Mouse (Mus musculus) embryonic fibroblast, embryonic 13.5 days (primary cell): ENCODE results near the gene Rrnad1. TPM values are rescaled to one million over a fixed set of nuclear protein-coding genes. Genes with fewer than 3 reads are reported as not detected.

Experiments used
- H3K27ac ChIP-seq: 2 replicates; pipeline ENCODE4 v1.5.1; 2012; ENCODE audit warnings: low read length, control low read depth, inconsistent platforms; ENCODE audit not compliant: insufficient read depth
- H3K4me1 ChIP-seq: 2 replicates; pipeline ENCODE4 v1.6.1; 2011; ENCODE audit warnings: low read length; ENCODE audit not compliant: control insufficient read depth, insufficient read depth
- H3K4me3 ChIP-seq: 2 replicates; pipeline ENCODE4 v1.5.1; 2011; ENCODE audit warnings: mild to moderate bottlenecking, control low read depth, low read length; ENCODE audit not compliant: insufficient read depth
- CTCF ChIP-seq: IDR thresholded peaks from 2 replicates; pipeline ENCODE4 v1.5.1; 2011; ENCODE audit warnings: mild to moderate bottlenecking, control low read depth, low read length, moderate library complexity, borderline replicate concordance; ENCODE audit not compliant: insufficient read depth
- POLR2A ChIP-seq: IDR thresholded peaks from 2 replicates; pipeline ENCODE4 v1.6.1; 2011; ENCODE audit warnings: low read depth, mild to moderate bottlenecking, control low read depth, low read length, moderate library complexity
- polyA plus RNA-seq: library from polyadenylated mRNA; stranded (reverse); fragments of >200 nt; gene quantifications from 2 replicates; pipeline ENCODE4 v1.2.4, GENCODE M21; 2011; ENCODE audit warnings: low read depth; ENCODE audit not compliant: missing spikeins, insufficient read length

Gene Rrnad1
- polyA plus RNA-seq: 11.4 and 12.0 TPM in 2 replicates

- peak; percentile 85 for TF ChIP-seq POLR2A
- TF ChIP-seq CTCF: peak; percentile 89
- peak within 1 kb of the TSS; percentile 45 for H3K27ac ChIP-seq
- H3K4me3 ChIP-seq: peak within 1 kb of the TSS; percentile 75
- H3K4me1 ChIP-seq: peaks cover 5% of the 10 kb centered on the region
These were observed at the start of gene Rrnad1, which contains the start of gene Isg20l2 for GRCm38 (mm10) chr3:87930078-87930795. TSS of gene Rrnad1 (minus strand) at chr3:87930717. TSS of gene Isg20l2 (plus strand) at chr3:87930314.

- H3K4me3 ChIP-seq: no peak overlapping the region
- no peak for TF ChIP-seq CTCF
- TF ChIP-seq POLR2A: no peak
- H3K4me1 ChIP-seq: peaks cover 15% of the 10 kb centered on the region; the same call in 1 of the 2 replicates
- no peak overlapping the region for H3K27ac ChIP-seq
These were observed 49.6 kb upstream of the Rrnad1 start for GRCm38 (mm10) chr3:87980085-87980484.

GRCm38 (mm10) chr3:87979493-87979892, 49.0 kb upstream of the Rrnad1 start:
- Histone ChIP-seq H3K4me1 (peaks cover 18% of the 10 kb centered on the region; the same call in 1 of the 2 replicates), H3K27ac (no peak overlapping the region), H3K4me3 (no peak overlapping the region)
- TF ChIP-seq POLR2A: no peak
- no peak for TF ChIP-seq CTCF

- TF ChIP-seq POLR2A (no peak), CTCF (no peak)
- Histone ChIP-seq H3K4me1 (peaks cover 13% of the 10 kb centered on the region), H3K4me3 (peak overlapping the region; percentile 77; the same call in 1 of the 2 replicates), H3K27ac (no peak overlapping the region)
These were observed 44.0 kb upstream of the Rrnad1 start for GRCm38 (mm10) chr3:87974381-87974987.

GRCm38 (mm10) chr3:87973593-87974380, 43.3 kb upstream of the Rrnad1 start:
- Histone ChIP-seq H3K4me3 (peak overlapping the region; percentile 77), H3K27ac (no peak overlapping the region), H3K4me1 (peaks cover 13% of the 10 kb centered on the region)
- TF ChIP-seq CTCF (no peak), POLR2A (no peak)

GRCm38 (mm10) chr3:87972776-87973175, 42.3 kb upstream of the Rrnad1 start:
- TF ChIP-seq CTCF (no peak), POLR2A (no peak)
- Histone ChIP-seq H3K4me3 (peak overlapping the region; percentile 77), H3K27ac (no peak overlapping the region), H3K4me1 (peaks cover 13% of the 10 kb centered on the region)

- TF ChIP-seq POLR2A (no peak), CTCF (no peak)
- H3K4me1 ChIP-seq: peaks cover 13% of the 10 kb centered on the region
- no peak overlapping the region for H3K27ac ChIP-seq
- H3K4me3 ChIP-seq: peak overlapping the region; percentile 77
These were observed 41.7 kb upstream of the Rrnad1 start for GRCm38 (mm10) chr3:87972203-87972664.

- TF ChIP-seq POLR2A: no peak
- no peak for TF ChIP-seq CTCF
These were observed 41.1 kb upstream of the Rrnad1 start for GRCm38 (mm10) chr3:87971489-87972202.

More at GRCm38 (mm10) chr3:87971489-87972202, 41.1 kb upstream of the Rrnad1 start:
- H3K4me3 ChIP-seq: peak overlapping the region; percentile 77
- no peak overlapping the region for H3K27ac ChIP-seq
- H3K4me1 ChIP-seq: peaks cover 13% of the 10 kb centered on the region
